Mouse (Mus musculus) thymus, postnatal 14 days (tissue): Measurements from ENCODE around the gene Rtn4r.
"Not testable (repeated sequence)": the region's sequence is repeated elsewhere in the genome, so short reads cannot be mapped to it uniquely, and the experiment has no call there.

ENCODE experiments used
- DNase-seq: peaks from one replicate; pipeline ENCODE4 v3.0.0; 2021

Gene Rtn4r

GRCm38 (mm10) chr16:18159778-18160177, 32.3 kb downstream of the Rtn4r start:
- DNase-seq = no peak

- no peak for DNase-seq
Observed at GRCm38 (mm10) chr16:18160514-18160913, 33.1 kb downstream of the Rtn4r start.

- DNase-seq = no peak
Observed at GRCm38 (mm10) chr16:18161190-18161589, 33.7 kb downstream of the Rtn4r start.

GRCm38 (mm10) chr16:18164642-18165238, 37.3 kb downstream of the Rtn4r start:
- no peak for DNase-seq

- DNase-seq = no peak
Observed at GRCm38 (mm10) chr16:18166613-18167190, 39.3 kb downstream of the Rtn4r start.

GRCm38 (mm10) chr16:18169156-18169555, 41.7 kb downstream of the Rtn4r start:
- no peak for DNase-seq

- no peak for DNase-seq
Observed at GRCm38 (mm10) chr16:18169776-18170175, 42.3 kb downstream of the Rtn4r start.

- peak; percentile 89 for DNase-seq
Observed at GRCm38 (mm10) chr16:18172266-18172855, 44.9 kb downstream of the Rtn4r start.

- no peak for DNase-seq
Observed at GRCm38 (mm10) chr16:18173231-18173630, 45.8 kb downstream of the Rtn4r start.

- no peak for DNase-seq
Observed at GRCm38 (mm10) chr16:18173788-18174187, 46.3 kb downstream of the Rtn4r start.

GRCm38 (mm10) chr16:18175817-18176541, 48.5 kb downstream of the Rtn4r start:
- no peak for DNase-seq

GRCm38 (mm10) chr16:18176758-18177157, 49.3 kb downstream of the Rtn4r start:
- DNase-seq = no peak

GRCm38 (mm10) chr16:18179591-18179990, 52.1 kb downstream of the Rtn4r start:
- DNase-seq = no peak

GRCm38 (mm10) chr16:18181398-18181797, 54.0 kb downstream of the Rtn4r start:
- DNase-seq = no peak

GRCm38 (mm10) chr16:18182766-18183165, 55.3 kb downstream of the Rtn4r start:
- DNase-seq = no peak

GRCm38 (mm10) chr16:18185715-18186449, 58.4 kb downstream of the Rtn4r start:
- no peak for DNase-seq

- DNase-seq = no peak
Observed at GRCm38 (mm10) chr16:18186798-18187197, 59.4 kb downstream of the Rtn4r start.

GRCm38 (mm10) chr16:18187221-18187620, 59.8 kb downstream of the Rtn4r start:
- DNase-seq = no peak

GRCm38 (mm10) chr16:18191006-18191405, 63.6 kb downstream of the Rtn4r start:
- DNase-seq = no peak

- no peak for DNase-seq
Observed at GRCm38 (mm10) chr16:18194208-18194985, 67.0 kb downstream of the Rtn4r start.

- no peak for DNase-seq
Observed at GRCm38 (mm10) chr16:18195068-18195467, 67.6 kb downstream of the Rtn4r start.

- not testable (repeated sequence) for DNase-seq
Observed at GRCm38 (mm10) chr16:18195561-18195960, 68.1 kb downstream of the Rtn4r start.
